9 mouse cellular contexts compared by ENCODE assay signal in the genomic region with DNA sequence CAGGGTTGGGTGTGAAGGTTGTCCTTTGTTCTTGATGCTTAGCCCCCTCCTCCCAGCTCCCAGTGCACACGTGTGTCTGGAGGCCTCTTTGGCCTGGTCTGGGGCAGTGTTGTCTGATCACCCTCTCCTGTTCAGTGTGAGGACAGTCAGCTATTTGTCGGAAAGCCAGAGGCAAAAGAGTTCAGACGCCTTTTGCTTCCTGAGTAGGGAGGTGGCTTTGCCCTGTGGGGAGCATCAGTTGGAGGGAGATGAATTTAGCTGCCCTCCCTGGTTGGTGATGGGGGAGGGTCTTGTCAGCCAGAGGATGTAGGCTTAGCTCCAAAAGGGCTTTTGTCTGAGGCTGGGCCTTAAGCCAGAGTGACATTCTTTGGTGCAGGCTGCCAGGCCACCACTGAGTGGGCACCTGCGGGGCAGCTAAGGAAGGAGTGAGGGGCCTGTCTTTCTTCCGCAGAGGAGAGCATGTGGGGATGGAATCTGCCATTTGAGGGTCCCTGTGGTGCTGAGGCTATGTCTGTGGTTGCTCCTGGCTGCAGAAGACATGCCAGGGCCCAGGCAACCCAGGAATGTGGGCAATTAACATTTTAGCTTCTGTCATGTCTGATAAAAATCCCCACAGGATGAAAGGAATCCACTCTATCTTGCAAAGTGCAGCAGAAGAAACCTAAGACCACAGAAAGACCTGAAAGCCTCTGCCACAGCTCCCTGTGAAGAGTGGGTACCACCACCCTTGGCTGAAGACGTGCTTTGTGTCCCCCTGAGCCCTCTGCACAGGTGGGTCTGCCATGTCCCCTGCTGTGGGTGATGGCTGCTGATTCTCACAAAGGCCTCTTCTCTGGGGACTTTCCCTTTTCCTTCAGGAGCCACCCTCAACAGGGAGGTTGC.
DNase-seq lines count a peak whose midpoint lies in the region; ATAC-seq lines count a peak whose summit lies in the region.
"Had no signal": no experiment of that assay in that cellular context is flagged by ENCODE, and none has a peak within 500 bp of the region (broad histone marks: within the 10 kb centered on the region; RNA-seq: fewer than 3 reads in every experiment).

No protein-coding gene starts in this region.

- peak overlapping the region; percentile 19; the same call in 1 of the 2 replicates for H3K4me2 ChIP-seq in forebrain, embryonic 13.5 days
- H3K4me2 ChIP-seq in midbrain, embryonic 12.5 days (replicated peaks), result no peak overlapping the region
- H3K4me2 ChIP-seq in liver, embryonic 11.5 days, result no peak overlapping the region

- peaks cover 25% of the 10 kb centered on the region for H3K4me1 ChIP-seq in forebrain, embryonic 13.5 days
- peaks cover 23% of the 10 kb centered on the region for H3K4me1 ChIP-seq in midbrain, embryonic 12.5 days
- H3K4me1 ChIP-seq in liver, embryonic 11.5 days (replicated peaks; ENCODE audit: control insufficient read depth, insufficient read depth, low read length), result no peaks in the 10 kb centered on the region

- ATAC-seq in forebrain, embryonic 13.5 days, result peak; percentile 83
- ATAC-seq in midbrain, embryonic 12.5 days (ENCODE audit: low FRiP score, low read depth), result peak; percentile 67
- no peak for ATAC-seq in liver, embryonic 11.5 days (replicated peaks; ENCODE audit: low FRiP score)
- ATAC-seq in CD4-positive, CD25-positive, alpha-beta regulatory T cell, adult 4 months, result no peak

- H3K36me3 ChIP-seq in forebrain, embryonic 13.5 days (ENCODE audit: poor library complexity, severe bottlenecking), result no peaks in the 10 kb centered on the region
- no peaks in the 10 kb centered on the region for H3K36me3 ChIP-seq in midbrain, embryonic 12.5 days
- no peaks in the 10 kb centered on the region for H3K36me3 ChIP-seq in liver, embryonic 11.5 days (ENCODE audit: control insufficient read depth, insufficient read depth, low read length)

- no peak overlapping the region for H3K4me3 ChIP-seq in forebrain, embryonic 13.5 days
- H3K4me3 ChIP-seq in midbrain, embryonic 12.5 days, result no peak overlapping the region
- H3K4me3 ChIP-seq in liver, embryonic 11.5 days (ENCODE audit: low read depth, low read length), result no peak overlapping the region
- H3K4me3 ChIP-seq: erythroblast, embryonic 14.5 days had no signal

- 9% methylated on average over 6 of the region's 6 CpGs for WGBS in forebrain, embryonic 13.5 days
- WGBS in midbrain, embryonic 12.5 days, result 9% methylated on average over 6 of the region's 6 CpGs
- WGBS in liver, embryonic 11.5 days, result 40% methylated on average over 6 of the region's 6 CpGs

- peak overlapping the region; percentile 76 for H3K27ac ChIP-seq in forebrain, embryonic 13.5 days
- H3K27ac ChIP-seq in midbrain, embryonic 12.5 days (replicated peaks), result peak overlapping the region; percentile 52
- H3K27ac ChIP-seq in liver, embryonic 11.5 days (ENCODE audit: low read depth, low read length), result no peak overlapping the region

- DNase-seq in heart, adult 11 months, result peak; percentile 82
- no peak for DNase-seq in heart, adult 18-20 months
- DNase-seq in brain, adult 2 months (ENCODE audit: low read depth, low spot score), result peak; percentile 68
- DNase-seq in ovary, postnatal 14 days (ENCODE audit: low spot score), result no peak
- DNase-seq in liver, embryonic 11.5 days (ENCODE audit: low spot score), result no peak

- H3K9ac ChIP-seq in forebrain, embryonic 13.5 days, result no peak overlapping the region
- no peak overlapping the region for H3K9ac ChIP-seq in midbrain, embryonic 12.5 days (replicated peaks)
- no peak overlapping the region for H3K9ac ChIP-seq in liver, embryonic 11.5 days (ENCODE audit: low read depth, low read length)

- H3K9me3 ChIP-seq in forebrain, embryonic 13.5 days (replicated peaks), result no peaks in the 10 kb centered on the region
- H3K9me3 ChIP-seq in midbrain, embryonic 12.5 days, result no peaks in the 10 kb centered on the region
- H3K9me3 ChIP-seq in liver, embryonic 11.5 days (ENCODE audit: control insufficient read depth, low read length), result no peaks in the 10 kb centered on the region

- H3K27me3 ChIP-seq in forebrain, embryonic 13.5 days, result no peaks in the 10 kb centered on the region
- peaks cover 14% of the 10 kb centered on the region; the same call in 1 of the 2 replicates for H3K27me3 ChIP-seq in midbrain, embryonic 12.5 days
- no peaks in the 10 kb centered on the region for H3K27me3 ChIP-seq in liver, embryonic 11.5 days (replicated peaks; ENCODE audit: control insufficient read depth, insufficient read depth, low read length)

Comparison
In these comparisons a context has a peak if more than half of its experiments do, and no peak if none do; other contexts are left out.
1. DNase-seq: peak in heart, adult 11 months (single experiment) and brain, adult 2 months (single experiment); none in heart, adult 18-20 months (0 of 2), ovary, postnatal 14 days (single experiment) and liver, embryonic 11.5 days (single experiment).
2. ATAC-seq: peak in forebrain, embryonic 13.5 days (single experiment) and midbrain, embryonic 12.5 days (single experiment); none in liver, embryonic 11.5 days (single experiment) and CD4-positive, CD25-positive, alpha-beta regulatory T cell, adult 4 months (single experiment).